Mouse (Mus musculus) intestine, embryonic 16.5 days (tissue): Measurements from ENCODE around the gene Antxr1. TPM values are rescaled to one million over a fixed set of nuclear protein-coding genes. Genes with fewer than 3 reads are reported as not detected.

Experiments
- ATAC-seq: fragments of 200-750 bp; cut with Nextera tagmentation; 2 replicates; pipeline ENCODE4 v1.8.0; 2017; ENCODE audit warnings: moderate TSS enrichment, moderate library complexity
- H3K27ac ChIP-seq: fragments of 300-500 bp; sonication (generic); 2 replicates; pipeline ENCODE4 v1.5.1; 2014; ENCODE audit warnings: mild to moderate bottlenecking, low read length
- H3K27me3 ChIP-seq: fragments of 300-500 bp; sonication (generic); replicated peaks from 2 replicates; pipeline ENCODE4 v1.6.1; 2014; ENCODE audit warnings: low read length, control low read depth, mixed read lengths; ENCODE audit not compliant: control insufficient read depth, insufficient read depth
- H3K36me3 ChIP-seq: fragments of 300-500 bp; sonication (generic); 2 replicates; pipeline ENCODE4 v1.6.1; 2014; ENCODE audit warnings: low read length, control low read depth; ENCODE audit not compliant: control insufficient read depth, insufficient read depth
- H3K4me1 ChIP-seq: fragments of 300-500 bp; sonication (generic); 2 replicates; pipeline ENCODE4 v1.6.1; 2014; ENCODE audit warnings: low read length, control low read depth, mixed read lengths; ENCODE audit not compliant: control insufficient read depth, insufficient read depth
- H3K4me2 ChIP-seq: fragments of 300-500 bp; sonication (generic); 2 replicates; pipeline ENCODE4 v1.6.1; 2014; ENCODE audit warnings: low read depth, low read length, control low read depth
- H3K4me3 ChIP-seq: fragments of 300-500 bp; sonication (generic); 2 replicates; pipeline ENCODE4 v1.5.1; 2014; ENCODE audit warnings: mild to moderate bottlenecking, low read length
- H3K9ac ChIP-seq: fragments of 300-500 bp; sonication (generic); 2 replicates; pipeline ENCODE4 v1.6.1; 2014; ENCODE audit warnings: low read depth, low read length
- H3K9me3 ChIP-seq: fragments of 300-500 bp; sonication (generic); 2 replicates; pipeline ENCODE4 v1.6.1; 2016; ENCODE audit warnings: low read length, control low read depth; ENCODE audit not compliant: control insufficient read depth
- WGBS: fragments of 180-500 bp; shearing (Covaris S2); extraction: QIAGEN DNeasy Blood & Tissue Kit; methylation state at CpG from one replicate; pipeline ENCODE4 v1.1.7; 2014; 5-methylcytosine and 5-hydroxymethylcytosine counted together
- polyA plus RNA-seq: library from polyadenylated mRNA; unstranded; fragments of >200 nt; fragmentation: Nextera tagmentation; extraction: Ambion mirVana; gene quantifications from 2 replicates; pipeline ENCODE4 v1.2.1, GENCODE M21; 2015

The Antxr1 gene
- polyA plus RNA-seq, 1 experiment from 2014 or later = 3.9 TPM

DNA sequence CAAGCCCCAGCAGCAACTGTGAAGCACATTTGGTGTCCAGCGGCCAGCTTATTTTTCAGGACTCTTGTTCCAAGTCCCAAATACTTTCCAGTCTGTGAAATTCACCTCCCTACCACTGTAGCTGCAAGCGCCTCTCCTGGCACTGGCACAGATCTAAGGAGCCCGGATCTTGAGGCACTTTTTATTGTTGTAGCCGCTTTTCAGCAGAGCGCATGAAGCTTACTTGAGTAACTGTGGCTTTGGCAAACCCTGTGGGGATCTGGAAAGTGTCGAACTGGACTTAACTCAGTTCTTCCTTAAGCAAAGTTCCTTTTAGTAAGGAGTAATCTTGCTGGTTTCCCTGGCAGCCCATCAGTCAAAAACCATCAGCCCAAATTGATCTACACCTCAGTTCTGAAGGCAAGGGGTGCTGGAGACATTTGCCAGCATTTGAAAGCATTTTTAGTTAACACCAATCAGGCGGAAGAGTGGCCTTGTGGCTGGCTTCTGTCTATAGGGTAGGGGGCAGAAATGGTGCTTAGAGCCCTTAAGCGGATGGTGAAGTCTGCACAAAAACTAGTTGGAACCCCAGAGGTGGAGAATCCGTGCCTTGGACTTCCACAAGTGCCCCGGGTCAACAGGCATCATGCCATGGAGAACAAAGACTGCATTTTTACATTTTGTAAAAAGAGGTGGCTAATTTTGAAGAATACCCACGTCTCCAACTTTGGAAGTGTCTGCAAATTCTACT lies 1.1 kb downstream of the Antxr1 start:
- H3K9ac ChIP-seq = peak overlapping the region; percentile 84
- H3K4me1 ChIP-seq = 0 out of 2 replicates have a peak, but pooled peaks cover 2% of the 10 kb centered on the region
- H3K4me2 ChIP-seq = peak overlapping the region; percentile 87
- H3K36me3 ChIP-seq = no peaks in the 10 kb centered on the region
- peaks cover 4% of the 10 kb centered on the region; the same call in 1 of the 2 replicates for H3K27me3 ChIP-seq
- peak overlapping the region; percentile 75 for H3K4me3 ChIP-seq
- 26% methylated on average over 11 of the region's 11 CpGs for WGBS
- H3K9me3 ChIP-seq = no peaks in the 10 kb centered on the region
- peak overlapping the region; percentile 94 for H3K27ac ChIP-seq
- no peak for ATAC-seq

DNA sequence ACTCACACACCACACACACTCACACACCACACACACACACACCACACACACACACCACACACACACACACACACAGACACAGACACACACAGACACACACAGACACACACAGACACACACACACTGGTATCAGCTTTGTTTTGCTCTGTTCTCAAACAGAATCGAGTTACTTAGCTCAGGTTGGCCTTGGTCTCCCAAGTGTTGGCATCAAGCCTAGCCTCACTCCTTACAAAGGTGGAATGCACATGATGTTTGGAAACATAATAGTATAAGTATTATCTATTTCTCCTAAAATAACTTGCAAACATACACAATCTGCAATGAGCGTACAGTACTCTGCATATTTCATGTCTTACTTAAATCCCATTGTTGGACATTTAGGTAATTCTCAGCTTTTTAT lies 3.2 kb downstream of the Antxr1 start:
- Histone ChIP-seq H3K27me3 (peaks cover 4% of the 10 kb centered on the region; the same call in 1 of the 2 replicates), H3K4me2 (peak overlapping the region; percentile 8; the same call in 1 of the 2 replicates), H3K4me1 (0 out of 2 replicates have a peak, but pooled peaks cover 2% of the 10 kb centered on the region), H3K27ac (no peak overlapping the region), H3K36me3 (no peaks in the 10 kb centered on the region), H3K9ac (no peak overlapping the region), H3K4me3 (no peak overlapping the region), H3K9me3 (no peaks in the 10 kb centered on the region)
- WGBS = 59% methylated on average over 2 of the region's 2 CpGs
- no peak for ATAC-seq

DNA sequence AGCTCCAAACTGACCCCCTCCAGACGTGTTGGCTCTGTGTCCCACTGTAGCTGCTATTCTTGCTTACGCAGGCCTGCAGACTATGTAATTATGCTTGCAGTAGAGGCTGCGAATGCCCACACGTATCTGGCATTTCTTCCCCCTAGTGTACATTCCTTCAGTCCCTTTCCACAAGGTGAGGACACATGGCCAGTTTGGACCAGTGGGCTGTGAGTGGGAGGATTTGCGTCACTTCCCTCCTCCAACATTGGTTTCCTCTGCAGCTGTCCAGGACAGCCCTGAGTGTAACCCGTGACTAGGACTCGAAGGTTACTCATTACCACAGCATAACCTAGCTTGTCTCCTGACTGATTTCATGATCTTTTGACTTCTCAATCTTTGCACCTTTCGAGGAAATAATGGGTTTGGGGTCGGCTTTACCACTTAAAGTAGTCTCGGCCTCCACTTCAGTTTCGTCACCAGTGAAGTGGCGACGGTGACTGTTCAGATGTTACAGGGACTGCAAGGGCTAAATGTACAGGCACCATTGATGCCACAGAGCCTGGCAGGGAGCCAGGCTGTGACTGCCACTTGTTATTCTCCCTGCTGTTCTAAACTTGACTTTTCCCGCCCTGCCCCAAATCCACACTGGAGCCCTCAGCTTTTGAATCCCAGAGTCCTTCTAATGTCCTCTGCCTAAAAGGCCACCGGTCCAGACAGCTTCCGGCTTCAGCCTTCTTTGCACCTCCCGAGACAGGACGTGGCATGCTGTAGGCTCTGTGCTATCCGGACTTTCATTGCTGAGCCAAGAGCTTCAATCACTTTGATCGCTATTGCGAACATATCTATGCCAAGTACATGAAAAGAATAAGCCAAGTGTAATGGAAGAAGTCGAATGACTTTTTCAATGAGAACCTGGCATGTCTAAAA lies 7.1 kb downstream of the Antxr1 start:
- Histone ChIP-seq H3K4me2 (no peak overlapping the region), H3K9ac (no peak overlapping the region), H3K27ac (no peak overlapping the region), H3K9me3 (no peaks in the 10 kb centered on the region), H3K4me1 (no peaks in the 10 kb centered on the region), H3K4me3 (no peak overlapping the region), H3K27me3 (no peaks in the 10 kb centered on the region), H3K36me3 (no peaks in the 10 kb centered on the region)
- 78% methylated on average over 22 of the region's 22 CpGs for WGBS
- no peak for ATAC-seq

DNA sequence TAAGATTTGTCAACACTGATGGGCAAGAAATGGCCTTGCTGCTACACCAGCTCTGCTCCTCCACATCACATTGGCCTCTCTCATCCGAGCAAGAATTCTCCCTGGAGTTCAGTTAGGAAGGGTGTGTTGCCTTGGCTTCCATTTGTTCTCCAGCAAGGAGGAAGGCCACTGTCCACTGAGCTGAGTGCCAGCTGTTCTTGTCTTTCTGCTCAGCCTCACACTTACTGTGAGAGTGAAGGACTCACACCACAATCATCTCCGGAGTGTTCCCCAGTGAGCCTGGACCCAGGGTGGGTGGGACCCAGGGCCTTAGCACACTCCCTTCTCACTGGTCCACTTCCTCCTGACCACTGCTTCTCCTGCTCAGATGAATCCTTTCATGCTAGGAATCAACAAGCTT lies 8.7 kb downstream of the Antxr1 start:
- WGBS = 79% methylated on average over 2 of the region's 2 CpGs
- H3K27ac ChIP-seq = no peak overlapping the region
- ATAC-seq = no peak

DNA sequence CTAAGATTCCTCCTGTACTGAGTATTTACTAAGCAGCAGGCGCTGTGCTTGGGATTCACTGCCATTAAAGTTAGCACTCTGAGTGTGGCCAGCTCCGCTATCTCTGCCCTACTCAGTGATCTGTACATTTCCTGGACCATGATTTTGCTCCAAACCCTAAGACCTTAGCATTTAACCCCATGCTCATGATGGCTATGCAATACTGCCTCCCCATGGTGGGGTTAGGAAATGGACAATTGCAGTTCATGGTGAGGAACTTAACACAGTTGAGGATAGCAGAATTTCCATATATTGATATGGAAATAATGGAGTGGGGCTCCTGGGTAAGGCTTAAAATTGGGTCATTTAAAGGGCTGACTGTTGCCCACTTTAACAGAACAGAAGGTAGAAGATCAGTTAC lies 12.2 kb downstream of the Antxr1 start:
- H3K27me3 ChIP-seq = no peaks in the 10 kb centered on the region
- no peak overlapping the region for H3K4me3 ChIP-seq
- H3K4me2 ChIP-seq = no peak overlapping the region
- no peaks in the 10 kb centered on the region for H3K4me1 ChIP-seq
- 88% methylated on average over 2 of the region's 2 CpGs for WGBS
- no peaks in the 10 kb centered on the region for H3K36me3 ChIP-seq
- ATAC-seq = no peak
- H3K9me3 ChIP-seq = no peaks in the 10 kb centered on the region
- no peak overlapping the region for H3K27ac ChIP-seq
- no peak overlapping the region for H3K9ac ChIP-seq

More for the DNA sequence above, 8.7 kb downstream of the Antxr1 start:
- no peaks in the 10 kb centered on the region for H3K9me3 ChIP-seq
- H3K4me2 ChIP-seq = no peak overlapping the region
- no peaks in the 10 kb centered on the region for H3K27me3 ChIP-seq
- no peaks in the 10 kb centered on the region for H3K4me1 ChIP-seq
- no peak overlapping the region for H3K9ac ChIP-seq
- no peaks in the 10 kb centered on the region for H3K36me3 ChIP-seq
- H3K4me3 ChIP-seq = no peak overlapping the region

DNA sequence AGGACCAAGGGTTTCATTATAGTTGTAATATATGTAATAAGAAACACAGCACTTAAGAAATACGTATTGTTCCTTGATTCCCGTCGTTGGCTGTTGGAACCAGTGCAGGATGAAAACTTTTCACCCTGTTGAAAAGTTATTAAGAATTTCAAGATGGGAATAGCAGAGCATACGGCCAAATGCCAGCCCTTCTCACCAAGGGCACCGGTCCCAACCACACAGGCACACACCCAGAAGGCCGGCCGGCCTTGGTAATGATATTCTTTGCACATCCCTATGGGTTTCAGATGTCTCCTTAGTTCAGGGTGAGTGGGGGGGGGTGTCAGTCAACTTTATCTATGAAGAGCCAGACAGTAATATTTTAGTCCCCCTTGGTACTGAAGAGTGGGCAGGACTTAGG lies 17.0 kb downstream of the Antxr1 start:
- Histone ChIP-seq H3K9ac (no peak overlapping the region), H3K36me3 (no peaks in the 10 kb centered on the region), H3K4me1 (no peaks in the 10 kb centered on the region), H3K27ac (no peak overlapping the region), H3K27me3 (no peaks in the 10 kb centered on the region), H3K9me3 (no peaks in the 10 kb centered on the region), H3K4me2 (no peak overlapping the region), H3K4me3 (no peak overlapping the region)
- no peak for ATAC-seq
- 92% methylated on average over 7 of the region's 7 CpGs for WGBS

DNA sequence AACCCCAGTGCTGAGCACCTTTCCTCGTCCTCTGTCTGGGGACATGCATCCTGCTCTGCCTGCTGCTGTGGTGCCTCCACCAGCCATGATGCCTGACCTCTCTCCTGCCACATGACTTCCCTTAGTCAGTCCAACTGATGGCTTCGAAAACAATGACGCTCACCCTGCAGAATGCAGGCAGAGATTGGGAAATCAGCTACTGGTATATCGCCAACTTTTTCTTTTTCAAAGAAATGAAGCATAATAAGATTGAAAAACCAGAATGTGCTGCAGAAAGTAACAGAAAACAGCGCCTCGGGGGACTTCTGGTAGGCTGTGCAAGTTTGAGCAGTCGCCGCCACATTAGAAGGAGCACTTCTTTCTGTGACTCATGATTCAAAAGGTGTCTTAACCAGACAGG lies 18.7 kb downstream of the Antxr1 start:
- ATAC-seq = no peak
- no peaks in the 10 kb centered on the region for H3K36me3 ChIP-seq
- no peaks in the 10 kb centered on the region for H3K9me3 ChIP-seq
- H3K4me2 ChIP-seq = no peak overlapping the region
- H3K4me1 ChIP-seq = no peaks in the 10 kb centered on the region
- no peak overlapping the region for H3K9ac ChIP-seq
- no peaks in the 10 kb centered on the region for H3K27me3 ChIP-seq
- no peak overlapping the region for H3K27ac ChIP-seq
- WGBS = 83% methylated on average over 8 of the region's 8 CpGs
- no peak overlapping the region for H3K4me3 ChIP-seq

DNA sequence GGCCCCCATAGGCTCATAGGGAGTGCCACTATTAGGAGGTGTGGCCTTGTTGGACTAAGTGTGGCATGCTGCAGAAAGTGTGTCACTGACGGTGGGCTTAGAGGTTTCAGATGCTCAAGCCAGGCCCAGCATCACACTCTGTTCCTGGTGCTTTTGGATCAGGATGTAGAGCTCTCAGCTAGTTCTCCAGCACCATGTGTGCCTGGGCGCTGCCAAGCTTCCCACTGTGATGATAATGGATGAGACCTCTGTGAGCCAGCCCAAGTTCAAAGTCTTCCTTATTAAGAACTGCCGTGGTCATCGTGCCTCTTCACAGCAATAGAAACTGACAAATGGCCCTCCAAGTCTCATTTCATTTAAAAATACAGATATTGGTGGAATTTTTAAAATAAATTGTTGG lies 22.9 kb downstream of the Antxr1 start:
- Histone ChIP-seq H3K4me2 (no peak overlapping the region), H3K9me3 (no peaks in the 10 kb centered on the region), H3K27me3 (no peaks in the 10 kb centered on the region), H3K4me1 (no peaks in the 10 kb centered on the region), H3K36me3 (no peaks in the 10 kb centered on the region), H3K4me3 (no peak overlapping the region), H3K9ac (no peak overlapping the region), H3K27ac (no peak overlapping the region)
- ATAC-seq = no peak
- 70% methylated on average over 4 of the region's 4 CpGs for WGBS

DNA sequence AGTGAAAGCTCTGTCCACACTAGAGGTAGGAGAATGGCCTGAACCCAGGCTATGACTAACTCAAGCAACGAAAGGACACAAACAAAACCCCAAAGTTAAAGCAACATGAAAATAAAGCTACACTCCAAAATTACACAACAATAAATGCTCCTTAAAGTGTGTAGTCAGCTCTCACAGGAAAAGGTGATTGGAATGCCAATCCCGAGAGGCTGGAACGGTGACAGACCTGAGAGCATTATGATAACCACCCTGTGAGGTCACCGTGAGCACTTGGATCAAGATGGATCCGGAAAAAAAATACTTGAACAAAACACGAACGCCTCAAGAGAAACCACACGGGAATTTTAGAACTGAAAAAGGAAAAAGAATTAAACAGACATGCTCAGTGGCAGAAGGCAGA lies 31.1 kb downstream of the Antxr1 start:
- H3K4me1 ChIP-seq = no peaks in the 10 kb centered on the region
- H3K9me3 ChIP-seq = no peaks in the 10 kb centered on the region
- ATAC-seq = no peak
- H3K9ac ChIP-seq = no peak overlapping the region
- H3K36me3 ChIP-seq = no peaks in the 10 kb centered on the region
- H3K4me3 ChIP-seq = no peak overlapping the region
- H3K4me2 ChIP-seq = no peak overlapping the region
- 85% methylated on average over 8 of the region's 8 CpGs for WGBS
- H3K27ac ChIP-seq = no peak overlapping the region
- H3K27me3 ChIP-seq = no peaks in the 10 kb centered on the region
